Mouse (Mus musculus) embryonic fibroblast, embryonic 13.5 days (primary cell): ENCODE results near the gene Ccdc142.

ENCODE experiments used
- CTCF ChIP-seq: IDR thresholded peaks from 2 replicates; pipeline ENCODE4 v1.5.1; 2011; ENCODE audit warnings: mild to moderate bottlenecking, control low read depth, low read length, moderate library complexity, borderline replicate concordance; ENCODE audit not compliant: insufficient read depth
- POLR2A ChIP-seq: IDR thresholded peaks from 2 replicates; pipeline ENCODE4 v1.6.1; 2011; ENCODE audit warnings: low read depth, mild to moderate bottlenecking, control low read depth, low read length, moderate library complexity

GRCm38 (mm10) chr6:83145209-83145608 lies 43.8 kb downstream of the Ccdc142 start:
- no peak for TF ChIP-seq POLR2A
- no peak for TF ChIP-seq CTCF
